Mouse (Mus musculus) left cerebral cortex, adult 2 months (tissue): Measurements from ENCODE around the gene Kdm6b. TPM values are rescaled to one million over a fixed set of nuclear protein-coding genes. Genes with fewer than 3 reads are reported as not detected.
A peak's percentile ranks its signal among the peaks of the same experiment; 100 is the strongest.

Source experiments
- DNase-seq, 2 experiments: peaks; one replicate each; pipeline ENCODE4 v3.0.0; 2021 to 2022; ENCODE audit warnings: low spot score in 2 of 2, mixed read lengths in 1 of 2; ENCODE audit errors: extremely low spot score in 1 of 2
- H3K27ac ChIP-seq: fragments of 200-600 bp; 2 replicates; pipeline ENCODE4 v1.8.1; 2022
- H3K4me3 ChIP-seq: fragments of 200-600 bp; 2 replicates; pipeline ENCODE4 v1.8.1; 2022
- CTCF ChIP-seq: fragments of 200-600 bp; IDR thresholded peaks from 2 replicates; pipeline ENCODE4 v1.8.1; 2022; ENCODE audit warnings: antibody characterized with exemption, mild to moderate bottlenecking, moderate library complexity
- intact Hi-C: fragments of 180-260 bp; cut with DNase I; formaldehyde crosslinking; loops from one replicate; pipeline ENCODE4 v1.15.1; 2025
- total RNA-seq, 2 experiments: library from RNA; stranded (reverse); gene quantifications; 2 replicates each; pipeline ENCODE4 v1.2.3; 2021

The Kdm6b gene
- total RNA-seq, 2 experiments from 2014 or later: 31.1 to 45.3 TPM

DNA sequence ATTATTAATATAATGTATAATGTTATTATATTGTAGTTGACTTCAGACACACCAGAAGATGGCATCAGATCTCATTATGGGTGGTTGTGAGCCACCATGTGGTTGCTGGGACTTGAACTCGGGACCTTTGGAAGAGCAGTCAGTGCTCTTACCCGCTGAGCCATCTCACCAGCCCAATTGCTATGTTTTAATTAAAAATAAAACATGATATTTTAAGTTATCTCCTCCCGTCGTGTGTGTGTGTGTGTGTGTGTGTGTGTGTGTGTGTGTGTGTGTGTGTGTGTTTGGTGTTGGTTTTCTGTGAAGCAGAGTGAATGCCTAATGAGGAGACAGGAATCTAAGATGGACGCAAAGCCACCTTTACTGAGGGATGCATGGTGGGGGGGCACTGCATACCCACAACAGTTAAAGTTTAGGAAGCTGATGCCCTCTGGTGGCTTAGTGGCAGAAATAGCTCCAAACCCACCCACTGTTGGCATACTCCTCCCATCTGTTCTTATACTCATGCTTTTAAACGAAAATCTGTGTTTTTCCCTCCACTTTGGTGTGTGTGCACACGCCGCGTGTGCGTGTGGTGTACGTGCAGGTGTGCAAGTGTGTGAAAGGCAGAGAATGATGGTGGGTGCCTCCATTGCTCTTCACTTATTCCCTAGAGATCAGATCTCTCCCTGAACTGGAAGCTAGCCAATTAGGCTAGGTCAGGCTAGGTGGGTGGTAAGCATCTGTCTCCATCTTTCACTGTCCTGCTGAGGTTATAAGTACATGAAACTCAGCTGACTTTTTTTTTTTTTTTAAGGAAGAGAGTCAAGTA is 18.6 kb upstream of the Kdm6b start:
- peak; percentile 69 for TF ChIP-seq CTCF
- no peak overlapping the region for H3K4me3 ChIP-seq
- no peak overlapping the region for H3K27ac ChIP-seq
- intact Hi-C loops: loop anchor here (1.0 to 2.0 kb wide), 2 partner anchors 31 to 83 kb away; no protein-coding TSS in a partner anchor
- DNase-seq: peak; percentile 56 to 70

DNA sequence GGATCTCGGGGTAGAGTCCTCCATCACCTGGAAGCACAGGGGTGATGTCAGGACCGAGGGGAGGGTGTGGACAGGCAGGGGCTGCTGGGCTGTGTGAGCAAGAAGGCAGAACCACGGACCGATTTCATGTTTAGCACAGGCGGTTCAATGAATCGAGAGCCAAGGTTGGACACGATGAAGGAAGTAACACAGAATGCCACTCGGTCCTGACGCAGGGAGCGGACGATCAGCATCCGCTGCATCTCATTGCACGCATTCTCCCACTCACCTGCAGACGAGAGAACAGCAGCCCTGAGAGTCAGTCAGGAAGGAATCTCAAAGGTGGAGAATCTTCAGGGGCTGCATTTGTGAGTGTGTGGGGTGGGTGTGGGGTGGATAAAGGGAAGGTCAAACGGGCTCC is 17.2 kb upstream of the Kdm6b start:
- Histone ChIP-seq H3K27ac (no peak overlapping the region), H3K4me3 (no peak overlapping the region)
- TF ChIP-seq CTCF: no peak
- no peak for DNase-seq
- intact Hi-C loops: no loop called here

DNA sequence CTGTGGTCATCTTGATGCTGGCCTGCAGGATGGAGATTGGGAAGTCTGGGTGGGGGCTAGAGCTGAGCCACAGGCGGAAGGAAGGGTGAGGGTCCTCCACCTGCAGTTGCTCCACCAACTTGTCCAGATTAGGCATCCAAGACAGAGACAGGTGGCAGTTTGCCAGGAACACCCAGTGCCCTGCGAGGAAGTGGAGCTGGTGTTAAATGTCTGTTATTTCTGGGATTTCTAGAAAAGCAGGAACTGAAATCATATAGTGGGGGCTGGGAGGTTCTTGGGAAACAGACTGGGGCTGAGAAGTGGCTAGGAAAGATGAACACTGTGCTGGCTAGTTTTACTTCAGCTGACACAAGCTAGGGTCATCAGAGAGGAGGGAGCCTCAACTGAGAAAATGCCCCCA is 15.8 kb upstream of the Kdm6b start:
- DNase-seq: no peak
- intact Hi-C loops: no loop called here
- Histone ChIP-seq H3K4me3 (no peak overlapping the region), H3K27ac (no peak overlapping the region)
- TF ChIP-seq CTCF: no peak

DNA sequence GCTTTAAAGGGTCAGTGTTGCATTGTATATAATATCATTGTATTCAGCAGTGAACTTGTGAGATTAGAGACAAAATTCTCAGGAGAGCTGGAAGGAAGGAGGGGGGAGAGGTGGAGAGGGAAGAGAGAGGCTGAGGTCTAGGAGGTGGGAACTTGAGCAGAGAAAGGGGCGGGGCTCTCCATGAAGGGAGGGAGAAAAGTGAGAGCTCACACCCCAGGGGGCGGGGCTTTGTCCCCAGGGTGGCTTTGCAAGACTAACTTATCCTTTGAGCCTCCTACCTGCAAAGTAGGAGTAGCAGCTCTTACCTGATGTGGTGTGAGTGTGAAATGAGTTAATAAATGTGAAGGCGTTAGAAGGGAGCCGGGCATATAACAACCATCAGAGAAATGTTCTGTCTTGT is 15.3 kb upstream of the Kdm6b start:
- intact Hi-C loops: no loop called here
- TF ChIP-seq CTCF: no peak
- no peak for DNase-seq
- Histone ChIP-seq H3K27ac (no peak overlapping the region), H3K4me3 (no peak overlapping the region)

DNA sequence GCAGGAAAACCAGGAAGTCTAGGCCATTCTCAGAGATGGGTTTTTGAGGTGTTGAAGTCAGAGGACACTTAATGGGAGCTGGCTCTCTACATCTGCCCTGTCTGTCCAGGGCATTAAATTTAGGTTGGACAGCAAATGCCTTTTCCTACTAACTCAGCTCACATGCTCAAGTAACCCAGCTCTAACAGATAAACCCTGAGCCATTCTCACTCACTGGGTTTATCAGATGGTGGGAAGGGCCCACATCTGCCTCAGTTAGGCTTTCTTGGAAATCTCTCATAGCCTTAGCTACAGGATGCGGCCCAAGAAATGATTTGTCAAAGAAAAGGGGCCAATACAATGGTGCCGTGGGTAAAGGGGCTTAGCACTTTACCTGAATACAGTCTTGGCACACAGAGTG is 12.8 kb upstream of the Kdm6b start:
- no peak overlapping the region for H3K4me3 ChIP-seq
- TF ChIP-seq CTCF: no peak
- no peak overlapping the region for H3K27ac ChIP-seq
- no peak for DNase-seq
- intact Hi-C loops: no loop called here

- Histone ChIP-seq H3K4me3 (no peak overlapping the region), H3K27ac (no peak overlapping the region)
- no peak for TF ChIP-seq CTCF
- intact Hi-C loops: no loop called here
- DNase-seq: no peak
Measured at GRCm38 (mm10) chr11:69423885-69424284, 10.4 kb upstream of the Kdm6b start.

DNA sequence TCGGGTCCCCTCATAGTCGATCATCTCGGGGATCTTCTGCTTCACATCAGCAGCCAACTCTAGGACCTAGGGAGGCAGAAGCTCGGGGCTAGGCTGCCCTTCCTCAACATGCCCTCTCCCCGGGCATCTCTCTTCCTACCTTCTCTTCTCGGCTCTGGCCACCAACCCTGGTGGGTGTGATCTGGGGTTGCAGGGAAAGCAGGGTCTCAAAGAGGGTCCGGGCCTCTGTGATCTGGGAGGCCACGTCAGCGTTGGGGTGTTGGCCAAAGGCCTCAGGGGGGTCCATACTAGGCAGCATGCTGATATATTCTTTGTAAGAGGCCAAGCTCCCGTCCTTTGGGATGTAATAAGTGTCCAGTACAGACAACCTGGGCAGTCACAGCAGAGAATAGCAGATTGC is 9.4 kb upstream of the Kdm6b start:
- intact Hi-C loops: no loop called here
- no peak for DNase-seq
- Histone ChIP-seq H3K27ac (no peak overlapping the region), H3K4me3 (no peak overlapping the region)
- TF ChIP-seq CTCF: no peak

- H3K4me3 ChIP-seq: no peak overlapping the region
- intact Hi-C loops: no loop called here
- H3K27ac ChIP-seq: no peak overlapping the region
- TF ChIP-seq CTCF: no peak
- DNase-seq: no peak
Measured at GRCm38 (mm10) chr11:69421131-69421977, 7.9 kb upstream of the Kdm6b start.

- no peak for DNase-seq
- intact Hi-C loops: no loop called here
- TF ChIP-seq CTCF: no peak
- H3K4me3 ChIP-seq: peak overlapping the region; percentile 57; the same call in 1 of the 2 replicates
- H3K27ac ChIP-seq: no peak overlapping the region
Measured at GRCm38 (mm10) chr11:69420554-69421000, 7.1 kb upstream of the Kdm6b start.

- intact Hi-C loops: loop anchor here (5.0 to 10.0 kb wide), 2 partner anchors 162 to 245 kb away; partner anchors contain the start of genes Cd68, Mpdu1, Trp53 and Wrap53
- TF ChIP-seq CTCF: no peak
- no peak for DNase-seq
- H3K27ac ChIP-seq: peak overlapping the region; percentile 99; the same call in 1 of the 2 replicates
- H3K4me3 ChIP-seq: peak overlapping the region; percentile 57
Measured at GRCm38 (mm10) chr11:69419813-69420553, 6.5 kb upstream of the Kdm6b start.

DNA sequence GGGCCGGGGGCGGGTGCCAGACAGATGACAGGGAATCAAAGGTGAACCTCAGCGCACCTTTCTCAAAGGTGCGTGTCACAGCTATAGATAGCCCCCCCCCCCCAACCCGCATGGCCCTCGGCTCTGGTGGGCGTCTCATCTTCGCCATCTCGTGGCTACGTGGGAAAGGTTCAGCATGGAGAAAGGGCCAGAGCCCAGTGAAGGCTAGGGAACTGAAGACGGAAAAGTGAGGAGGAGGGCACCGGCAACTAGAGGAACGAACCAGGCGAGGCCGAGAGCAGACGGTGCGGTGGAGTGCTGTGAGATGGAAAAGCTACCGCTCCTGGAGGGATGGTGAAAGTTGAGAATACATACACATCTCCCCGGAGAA is 6.0 kb upstream of the Kdm6b start:
- Histone ChIP-seq H3K4me3 (peak overlapping the region; percentile 57), H3K27ac (peak overlapping the region; percentile 99)
- intact Hi-C loops: loop anchor here (5.0 to 10.0 kb wide), 2 partner anchors 163 to 245 kb away; partner anchors contain the start of genes Cd68, Mpdu1, Trp53 and Wrap53
- DNase-seq: no peak
- TF ChIP-seq CTCF: peak; percentile 39
